Mouse (Mus musculus) ES-Bruce4 (cell line): ENCODE measurements around the gene Scgb1a1. TPM values are rescaled to one million over a fixed set of nuclear protein-coding genes. Genes with fewer than 3 reads are reported as not detected.
"Not testable (repeated sequence)": the region's sequence is repeated elsewhere in the genome, so short reads cannot be mapped to it uniquely, and the experiment has no call there.

Experiments used
- H3K27ac ChIP-seq: 2 replicates; pipeline ENCODE4 v1.5.1; 2012; ENCODE audit warnings: low read length, inconsistent platforms; ENCODE audit not compliant: insufficient read depth
- H3K27me3 ChIP-seq: 2 replicates; pipeline ENCODE4 v1.6.1; 2012; ENCODE audit warnings: mild to moderate bottlenecking, low read length, inconsistent platforms; ENCODE audit not compliant: control insufficient read depth, poor library complexity, insufficient read depth, severe bottlenecking
- H3K36me3 ChIP-seq: 2 replicates; pipeline ENCODE4 v1.6.1; 2012; ENCODE audit warnings: inconsistent platforms, mild to moderate bottlenecking, low read length, moderate library complexity; ENCODE audit not compliant: control insufficient read depth, poor library complexity, insufficient read depth, severe bottlenecking
- H3K4me1 ChIP-seq: one replicate; pipeline ENCODE4 v1.8.1; 2011; ENCODE audit warnings: low read length; ENCODE audit not compliant: control insufficient read depth, insufficient read depth
- H3K4me3 ChIP-seq: 2 replicates; pipeline ENCODE4 v1.5.1; 2011; ENCODE audit warnings: low read depth, mild to moderate bottlenecking, low read length
- H3K9ac ChIP-seq: 2 replicates; pipeline ENCODE4 v1.6.1; 2012; ENCODE audit warnings: low read depth, mild to moderate bottlenecking, inconsistent platforms; ENCODE audit not compliant: poor library complexity, severe bottlenecking
- H3K9me3 ChIP-seq: replicated peaks from 2 replicates; pipeline ENCODE4 v1.6.1; 2012; ENCODE audit warnings: mild to moderate bottlenecking, low read length, inconsistent platforms; ENCODE audit not compliant: control insufficient read depth, poor library complexity, insufficient read depth, severe bottlenecking
- CTCF ChIP-seq: IDR thresholded peaks from one replicate; pipeline ENCODE4 v1.8.1; 2011; ENCODE audit warnings: low read depth, low read length
- EP300 ChIP-seq: IDR thresholded peaks from 2 replicates; pipeline ENCODE4 v1.6.1; 2011; ENCODE audit warnings: low read depth, low read length; ENCODE audit not compliant: insufficient read depth
- POLR2A ChIP-seq: IDR thresholded peaks from one replicate; pipeline ENCODE4 v1.8.1; 2011; ENCODE audit warnings: low read length; ENCODE audit not compliant: insufficient read depth
- polyA plus RNA-seq: library from polyadenylated mRNA; stranded (reverse); fragments of >200 nt; gene quantifications from 2 replicates; pipeline ENCODE4 v1.2.4, GENCODE M21; 2011; ENCODE audit warnings: low read depth; ENCODE audit not compliant: missing spikeins, insufficient read depth, insufficient read length

Gene Scgb1a1
- polyA plus RNA-seq, 1 experiment = not detected

DNA sequence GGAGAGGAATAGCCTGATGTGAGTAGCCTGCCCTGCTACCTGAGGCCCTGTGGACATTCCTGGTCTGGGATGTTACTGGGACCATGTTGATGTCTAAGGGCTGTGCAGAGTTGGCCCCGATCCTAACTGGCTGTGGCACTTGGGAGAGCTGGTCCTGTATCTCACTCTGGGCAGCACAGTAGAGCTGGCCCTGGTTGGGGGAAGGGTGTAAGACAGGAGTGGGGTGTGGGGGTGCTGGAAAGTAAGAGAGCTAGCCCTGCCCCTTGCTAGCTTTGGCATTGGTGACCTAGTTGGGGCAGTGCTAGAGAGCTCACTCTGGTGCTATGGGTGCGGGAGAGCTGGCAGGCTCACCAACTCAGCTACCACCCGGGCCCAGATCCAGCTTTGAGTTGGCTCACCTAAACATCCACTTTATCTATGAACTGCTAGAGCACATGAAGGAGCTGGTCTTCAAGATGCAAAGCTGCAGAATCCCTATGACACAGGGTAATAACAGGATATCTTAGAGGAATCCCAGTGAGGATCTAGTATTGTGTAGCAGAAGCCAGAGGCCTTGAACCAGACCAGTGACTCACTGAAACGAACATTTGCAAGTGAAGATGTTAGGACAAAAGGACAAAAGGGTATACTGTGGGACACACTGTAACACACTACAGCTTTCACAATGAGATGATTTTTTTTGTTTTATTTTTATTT is 40.9 kb upstream of the Scgb1a1 start:
- no peak overlapping the region for H3K9ac ChIP-seq
- no peak for TF ChIP-seq EP300
- no peak for TF ChIP-seq CTCF
- peaks cover 4% of the 10 kb centered on the region for H3K9me3 ChIP-seq
- no peaks in the 10 kb centered on the region for H3K27me3 ChIP-seq
- H3K4me1 ChIP-seq = no peaks in the 10 kb centered on the region
- H3K36me3 ChIP-seq = peaks cover 3% of the 10 kb centered on the region
- no peak overlapping the region for H3K27ac ChIP-seq
- no peak overlapping the region for H3K4me3 ChIP-seq

DNA sequence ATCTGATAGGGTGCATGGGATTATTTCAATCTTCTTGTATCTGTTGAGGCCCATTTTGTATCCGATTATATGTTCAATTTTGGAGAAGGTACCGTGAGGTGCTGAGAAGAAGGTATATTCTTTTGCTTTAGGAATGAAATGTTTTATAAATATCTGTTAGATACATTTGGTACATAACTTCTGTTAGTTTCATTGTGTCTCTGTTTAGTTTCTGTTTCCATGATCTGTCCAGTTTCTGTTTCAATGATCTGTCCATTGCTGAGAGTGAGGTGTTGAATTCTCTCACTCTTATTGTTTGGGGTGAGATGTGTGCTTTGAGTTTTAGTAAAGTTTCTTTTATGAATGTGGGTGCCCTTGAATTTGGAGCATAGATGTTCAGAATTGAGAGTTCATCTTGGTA is 36.2 kb upstream of the Scgb1a1 start:
- not testable (repeated sequence) for H3K4me1 ChIP-seq, H3K9me3 ChIP-seq, H3K36me3 ChIP-seq, H3K9ac ChIP-seq, H3K27ac ChIP-seq, H3K4me3 ChIP-seq, H3K27me3 ChIP-seq

DNA sequence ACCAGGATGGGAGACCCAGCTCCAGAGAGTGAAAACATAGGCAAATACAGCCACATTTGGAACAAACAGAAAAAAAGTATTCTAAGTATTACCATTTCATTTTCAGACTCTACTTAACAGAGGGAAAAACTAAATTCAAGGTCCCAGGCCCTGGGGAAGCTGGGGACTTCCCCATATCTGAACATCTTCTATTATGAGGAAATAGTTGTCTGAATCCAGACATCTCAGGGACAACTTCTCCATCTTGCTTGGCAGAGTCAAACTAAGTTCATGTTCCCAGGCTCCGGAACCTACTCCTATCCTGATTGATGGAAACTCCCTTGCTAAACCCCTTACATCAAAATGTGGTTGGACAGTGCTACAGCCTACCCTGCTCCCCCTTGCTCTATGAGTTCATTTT is 34.6 kb upstream of the Scgb1a1 start:
- Histone ChIP-seq H3K4me3 (no peak overlapping the region), H3K27me3 (no peaks in the 10 kb centered on the region), H3K36me3 (peaks cover 4% of the 10 kb centered on the region; the same call in 1 of the 2 replicates), H3K27ac (no peak overlapping the region), H3K4me1 (no peaks in the 10 kb centered on the region), H3K9ac (no peak overlapping the region), H3K9me3 (peaks cover 4% of the 10 kb centered on the region)
- TF ChIP-seq POLR2A (no peak), EP300 (no peak), CTCF (no peak)

DNA sequence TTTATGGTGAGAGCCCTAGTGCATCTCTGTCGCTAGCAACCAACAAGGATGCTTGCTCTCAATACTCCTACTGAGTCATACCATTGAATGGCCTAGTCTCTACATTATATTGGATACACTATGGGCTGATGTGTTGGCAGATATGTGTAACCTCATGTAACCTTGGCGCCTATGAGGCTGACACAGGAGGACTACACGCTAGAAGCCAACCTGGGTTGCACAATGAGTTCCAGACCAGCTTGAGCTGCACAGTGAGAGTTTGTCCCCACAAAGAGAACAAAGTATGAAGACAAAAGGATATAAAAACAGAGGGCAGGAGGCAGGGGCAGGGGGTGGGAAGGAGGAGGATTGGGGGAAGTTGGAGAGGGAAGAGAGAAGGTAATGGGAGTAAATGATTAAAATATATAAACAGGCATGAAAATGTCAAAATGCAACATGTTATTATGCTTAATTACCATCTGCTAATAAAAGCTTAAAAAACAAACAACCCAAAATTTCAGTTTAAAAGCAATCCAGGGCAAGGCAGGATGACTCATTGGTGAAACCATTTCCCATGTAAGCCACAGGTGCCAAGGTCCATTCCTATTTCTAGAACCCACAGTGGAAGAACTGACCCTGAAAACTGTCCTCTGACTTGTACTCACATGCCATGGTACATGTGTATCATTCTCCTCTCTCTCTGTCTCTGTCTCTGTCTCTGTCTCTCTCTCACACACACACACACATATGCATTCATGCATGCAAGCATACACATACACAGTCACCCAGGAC is 32.1 kb upstream of the Scgb1a1 start:
- Histone ChIP-seq H3K27ac (no peak overlapping the region), H3K36me3 (peaks cover 4% of the 10 kb centered on the region; the same call in 1 of the 2 replicates), H3K9ac (no peak overlapping the region), H3K4me3 (no peak overlapping the region), H3K9me3 (no peaks in the 10 kb centered on the region; the same call in 1 of the 2 replicates), H3K27me3 (no peaks in the 10 kb centered on the region), H3K4me1 (no peaks in the 10 kb centered on the region)
- no peak for TF ChIP-seq EP300
- TF ChIP-seq POLR2A = no peak
- no peak for TF ChIP-seq CTCF

DNA sequence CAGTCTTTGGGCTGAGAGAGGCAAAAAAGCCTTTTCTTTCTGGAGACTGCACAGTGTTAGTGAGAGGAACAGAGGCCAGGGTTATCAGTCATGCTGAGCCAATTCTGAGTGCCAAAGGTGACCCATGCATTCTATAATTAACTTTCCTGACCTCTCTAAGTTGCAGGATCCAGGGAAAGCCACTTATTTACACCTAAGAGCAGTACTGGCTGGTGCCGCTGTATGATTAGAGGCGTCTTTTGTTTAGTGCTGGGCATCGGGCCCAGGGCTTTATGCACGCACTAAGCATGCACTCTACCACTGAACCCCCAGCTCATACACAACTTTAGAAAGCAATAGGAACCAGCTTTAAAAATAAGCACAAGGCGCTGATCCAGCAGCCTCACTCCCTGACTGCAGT is 29.5 kb upstream of the Scgb1a1 start:
- H3K4me3 ChIP-seq = no peak overlapping the region
- H3K27ac ChIP-seq = no peak overlapping the region
- H3K9ac ChIP-seq = no peak overlapping the region
- H3K36me3 ChIP-seq = peaks cover 6% of the 10 kb centered on the region
- TF ChIP-seq EP300 = no peak
- no peaks in the 10 kb centered on the region for H3K27me3 ChIP-seq
- no peaks in the 10 kb centered on the region for H3K9me3 ChIP-seq
- no peaks in the 10 kb centered on the region for H3K4me1 ChIP-seq

DNA sequence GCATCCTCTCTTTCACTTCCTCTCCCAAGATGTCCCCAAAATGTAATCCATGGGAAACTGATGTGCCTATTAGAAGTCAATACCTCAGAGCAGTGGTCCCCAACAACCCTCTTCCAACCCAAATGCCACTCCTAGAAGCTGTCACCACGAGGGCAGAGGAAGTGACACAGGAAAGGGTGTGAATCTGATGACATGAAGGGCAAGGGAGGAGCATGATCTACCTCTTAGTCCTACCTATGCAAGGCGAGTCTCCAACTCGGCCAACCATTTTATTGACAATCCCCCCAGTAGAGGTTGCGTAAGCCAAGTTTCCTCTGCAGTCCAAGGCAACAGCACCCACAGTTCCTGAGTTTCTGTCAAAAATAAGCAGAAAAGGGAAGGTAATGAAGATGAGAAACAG is 28.5 kb upstream of the Scgb1a1 start:
- no peak for TF ChIP-seq POLR2A
- no peak for TF ChIP-seq EP300
- no peak for TF ChIP-seq CTCF
- no peak overlapping the region for H3K4me3 ChIP-seq
- no peak overlapping the region for H3K9ac ChIP-seq
- H3K27ac ChIP-seq = no peak overlapping the region
- peaks cover 6% of the 10 kb centered on the region for H3K36me3 ChIP-seq
- H3K27me3 ChIP-seq = no peaks in the 10 kb centered on the region
- H3K9me3 ChIP-seq = no peaks in the 10 kb centered on the region
- no peaks in the 10 kb centered on the region for H3K4me1 ChIP-seq
